Mouse (Mus musculus): ENCODE measurements at regions not wholly inside any gene's neighbourhood (a gene's known extent, or its start where the extent isn't known, plus 50 kb on each side); places are given as distances from the start of the nearest gene placed in this dataset.
A peak's percentile ranks its signal among the peaks of the same experiment; 100 is the strongest.

- 35% methylated on average over 3 of the region's 3 CpGs for WGBS
- ATAC-seq = no peak
These were observed 431.4 kb downstream of the Gm10283 start for GRCm38 (mm10) chr8:60071610-60072009.

GRCm38 (mm10) chr8:60055063-60055462 lies 447.9 kb downstream of the Gm10283 start:
- ATAC-seq = no peak
- H3K9ac ChIP-seq (replicated peaks; ENCODE audit: low read depth, low read length) = no peak overlapping the region
- 78% methylated on average over 2 of the region's 2 CpGs for WGBS
- H3K27me3 ChIP-seq (replicated peaks; ENCODE audit: control insufficient read depth, insufficient read depth, low read length) = no peaks in the 10 kb centered on the region
- no peaks in the 10 kb centered on the region for H3K4me1 ChIP-seq (replicated peaks; ENCODE audit: control insufficient read depth, insufficient read depth, low read length)
- H3K4me2 ChIP-seq (ENCODE audit: low read length) = no peak overlapping the region
- no peak overlapping the region for H3K4me3 ChIP-seq (replicated peaks; ENCODE audit: low read length)
- H3K27ac ChIP-seq (ENCODE audit: low read length) = no peak overlapping the region
- H3K9me3 ChIP-seq (ENCODE audit: control insufficient read depth, low read length) = no peaks in the 10 kb centered on the region
- no peaks in the 10 kb centered on the region for H3K36me3 ChIP-seq (ENCODE audit: control insufficient read depth, insufficient read depth)

More at GRCm38 (mm10) chr8:60071610-60072009, 431.4 kb downstream of the Gm10283 start:
- no peaks in the 10 kb centered on the region for H3K36me3 ChIP-seq (ENCODE audit: control insufficient read depth, insufficient read depth)
- no peaks in the 10 kb centered on the region for H3K9me3 ChIP-seq (ENCODE audit: control insufficient read depth, low read length)
- H3K27ac ChIP-seq (ENCODE audit: low read length) = no peak overlapping the region
- H3K27me3 ChIP-seq (replicated peaks; ENCODE audit: control insufficient read depth, insufficient read depth, low read length) = no peaks in the 10 kb centered on the region
- H3K4me1 ChIP-seq (replicated peaks; ENCODE audit: control insufficient read depth, insufficient read depth, low read length) = no peaks in the 10 kb centered on the region
- no peak overlapping the region for H3K4me3 ChIP-seq (replicated peaks; ENCODE audit: low read length)
- no peak overlapping the region for H3K9ac ChIP-seq (replicated peaks; ENCODE audit: low read depth, low read length)
- no peak overlapping the region for H3K4me2 ChIP-seq (ENCODE audit: low read length)

GRCm38 (mm10) chr8:60028676-60029075 lies 474.3 kb downstream of the Gm10283 start:
- peak; percentile 73; the same call in 1 of the 2 replicates for ATAC-seq
- H3K27me3 ChIP-seq (replicated peaks; ENCODE audit: control insufficient read depth, insufficient read depth, low read length) = no peaks in the 10 kb centered on the region
- H3K27ac ChIP-seq (ENCODE audit: low read length) = no peak overlapping the region
- no peaks in the 10 kb centered on the region for H3K4me1 ChIP-seq (replicated peaks; ENCODE audit: control insufficient read depth, insufficient read depth, low read length)
- H3K4me2 ChIP-seq (ENCODE audit: low read length) = no peak overlapping the region
- WGBS = 53% methylated on average over 2 of the region's 2 CpGs
- H3K4me3 ChIP-seq (replicated peaks; ENCODE audit: low read length) = no peak overlapping the region
- no peaks in the 10 kb centered on the region for H3K36me3 ChIP-seq (ENCODE audit: control insufficient read depth, insufficient read depth)
- H3K9me3 ChIP-seq (ENCODE audit: control insufficient read depth, low read length) = no peaks in the 10 kb centered on the region
- no peak overlapping the region for H3K9ac ChIP-seq (replicated peaks; ENCODE audit: low read depth, low read length)
